Mouse (Mus musculus) T-helper 17 cell (primary cell): ENCODE measurements around the gene Bcl2l12.

ENCODE experiments used
- in situ Hi-C, 2 experiments: fragments of 300-600 bp; cut with MboI, MseI; formaldehyde crosslinking; loops; 1 replicate in 1 of 2; 2 replicates in 1 of 2; pipeline ENCODE4 v1.15.1; 2025; ENCODE audit warnings: high pct_unique_total_duplicates in 2 of 2

The Bcl2l12 gene

DNA sequence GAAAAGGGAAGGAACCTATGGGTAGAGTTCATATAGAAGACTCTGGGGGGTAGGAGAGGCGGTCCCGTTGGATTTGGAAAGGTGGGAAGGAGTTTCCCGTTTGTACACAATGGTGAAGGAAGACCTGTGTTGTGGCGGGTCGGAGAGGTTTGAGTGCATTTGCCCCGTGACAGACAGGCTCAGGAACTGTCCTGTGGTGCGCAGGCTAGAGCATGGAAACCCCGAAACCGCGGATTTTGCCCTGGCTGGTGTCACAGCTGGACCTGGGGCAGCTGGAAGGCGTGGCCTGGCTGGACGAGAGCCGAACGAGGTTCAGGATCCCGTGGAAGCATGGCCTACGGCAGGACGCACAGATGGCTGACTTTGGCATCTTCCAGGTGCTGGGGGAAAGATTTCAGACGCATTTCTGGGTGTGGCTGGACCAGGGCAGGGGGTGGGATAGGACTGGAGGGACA, at the start of gene Bcl2l12:
Gene Bcl2l12, minus strand, starts transcription at position 212 of the 455 bp plus-strand sequence.
- in situ Hi-C loops: no loop called here

DNA sequence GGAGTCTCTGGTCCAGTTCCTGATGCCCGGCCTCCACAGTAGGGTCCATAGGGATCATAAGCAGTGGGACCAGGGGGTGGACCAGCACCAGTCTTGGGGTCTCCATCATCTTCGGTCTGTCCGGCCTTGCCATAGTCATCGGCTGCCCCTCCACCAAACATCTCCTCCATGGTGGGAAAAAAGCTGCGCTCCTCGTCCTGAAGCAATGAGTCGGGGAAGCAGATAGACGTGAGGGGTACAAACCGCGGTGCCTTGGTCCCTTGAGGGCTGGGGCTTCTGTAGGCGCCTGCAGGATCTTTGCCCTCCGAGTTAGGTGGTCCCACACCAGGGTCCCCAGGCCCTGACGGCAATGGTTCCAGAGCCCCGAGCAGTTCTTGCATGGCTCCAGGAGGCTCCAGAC, 49.0 kb upstream of the Bcl2l12 start:
- in situ Hi-C loops: no loop called here

- in situ Hi-C loops: no loop called here
These were observed 48.4 kb upstream of the Bcl2l12 start for GRCm38 (mm10) chr7:45046853-45047350.

GRCm38 (mm10) chr7:45045741-45046140, 47.2 kb upstream of the Bcl2l12 start:
- in situ Hi-C loops: no loop called here

DNA sequence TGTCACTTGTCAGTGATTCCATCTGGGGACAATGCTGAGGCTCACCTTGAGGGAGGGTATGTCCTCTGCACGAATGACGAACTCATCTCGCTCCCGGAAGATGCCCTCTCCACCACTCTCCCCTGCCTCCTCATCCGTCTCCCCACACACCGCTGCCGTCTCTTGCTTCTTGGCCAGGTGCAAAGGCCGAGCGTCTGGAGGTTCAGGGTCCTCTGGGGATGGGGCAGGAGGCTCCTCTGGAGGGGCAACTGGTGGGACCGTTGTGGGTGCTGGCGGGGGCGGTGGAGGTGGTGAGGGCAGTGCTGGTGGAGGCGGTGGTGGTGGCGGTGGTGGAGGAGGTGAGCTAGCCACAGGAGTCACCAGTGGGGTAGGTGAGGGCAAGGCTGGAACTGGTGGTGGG, 44.8 kb upstream of the Bcl2l12 start:
- in situ Hi-C loops: no loop called here

DNA sequence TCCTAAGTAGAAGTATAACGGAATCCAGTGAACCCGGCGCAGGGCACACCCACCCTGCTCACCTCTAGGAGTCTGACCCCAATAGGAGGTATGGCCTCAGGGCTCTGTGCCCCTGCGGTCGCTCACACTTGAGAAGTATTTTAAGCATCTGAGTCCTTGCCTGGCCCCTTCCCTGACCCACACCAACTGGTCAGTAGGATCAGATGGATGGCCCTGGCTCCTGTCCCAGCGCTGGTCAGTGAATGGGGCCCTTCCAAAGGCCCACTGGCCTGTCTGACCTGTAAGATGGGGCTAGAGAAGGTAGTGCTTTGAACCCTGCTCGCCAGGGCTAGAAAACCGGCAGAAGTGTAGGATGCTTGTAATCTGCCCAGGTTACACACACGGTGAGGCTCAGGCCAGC, 42.3 kb upstream of the Bcl2l12 start:
- in situ Hi-C loops: no loop called here

DNA sequence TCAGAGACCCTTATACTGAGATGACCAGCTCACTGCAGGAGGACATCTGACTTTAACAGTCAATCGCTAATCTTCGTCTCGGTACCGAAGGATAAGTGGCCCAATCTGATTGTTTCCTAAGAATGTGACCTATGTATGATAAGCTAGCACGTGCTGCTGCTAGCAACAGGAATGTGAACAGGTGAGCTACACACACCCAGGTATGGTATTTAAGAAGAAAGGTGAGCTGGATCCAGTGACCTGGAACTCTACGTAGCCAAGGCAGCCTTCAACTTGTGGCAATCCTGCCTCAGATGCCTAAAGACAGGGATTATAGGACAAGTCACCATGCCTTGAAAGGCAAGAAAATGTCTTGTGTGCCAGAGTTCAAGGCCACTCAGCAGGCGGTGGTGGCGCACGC, 39.9 kb upstream of the Bcl2l12 start:
- in situ Hi-C loops: no loop called here

- in situ Hi-C loops: no loop called here
These were observed 39.3 kb upstream of the Bcl2l12 start for GRCm38 (mm10) chr7:45037720-45038361.

- in situ Hi-C loops: no loop called here
These were observed 38.2 kb upstream of the Bcl2l12 start for GRCm38 (mm10) chr7:45036702-45037101.

DNA sequence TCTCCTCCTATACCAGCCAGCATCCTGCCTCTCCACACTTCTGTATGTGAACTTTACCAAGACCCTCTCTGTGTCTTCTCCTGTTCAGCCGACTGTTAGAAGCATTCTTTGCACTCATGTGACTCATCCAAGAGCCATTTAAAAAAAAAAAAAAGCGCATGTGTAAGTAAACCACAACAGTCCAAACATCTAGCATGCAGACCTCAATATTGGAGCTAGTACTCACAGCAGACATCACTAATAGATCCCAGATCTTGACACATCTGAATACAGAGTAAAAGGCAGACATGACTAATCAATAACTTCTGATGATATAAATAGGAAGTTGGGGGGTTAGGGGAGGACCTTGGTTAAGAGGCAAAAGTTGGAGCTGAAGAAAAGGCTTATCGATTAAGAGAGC, 37.1 kb upstream of the Bcl2l12 start:
- in situ Hi-C loops: no loop called here

DNA sequence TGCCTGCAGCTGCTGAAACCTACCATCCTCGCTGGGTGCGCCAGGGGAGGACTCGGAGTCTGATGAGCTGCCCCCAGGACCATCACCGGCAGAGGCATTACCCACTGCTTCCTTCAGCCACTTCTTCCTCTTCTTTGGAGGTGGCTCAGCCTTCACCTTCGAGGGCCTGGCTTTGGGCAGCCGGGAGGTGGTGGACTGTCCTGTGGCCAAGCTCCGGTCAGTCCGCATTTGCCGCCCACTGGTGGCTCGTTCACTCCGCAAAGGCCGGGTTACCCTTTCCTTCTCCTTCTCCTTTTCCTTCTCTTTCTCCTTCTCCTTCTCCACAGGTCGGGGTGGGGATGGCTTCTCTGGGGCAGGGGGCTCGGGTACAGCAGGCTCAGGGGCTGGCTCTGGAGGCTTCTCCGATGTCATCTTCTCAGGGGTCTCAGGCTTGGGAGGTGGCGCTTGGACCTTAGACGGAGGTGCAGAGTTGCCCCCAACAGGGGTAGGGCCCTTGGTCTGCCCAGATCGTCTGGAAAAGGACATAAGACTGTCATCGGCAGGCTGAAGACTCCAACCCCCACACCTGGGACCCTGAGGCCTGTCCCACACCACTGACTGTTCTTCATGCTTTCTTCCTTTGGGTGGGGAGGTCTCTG, 35.3 kb upstream of the Bcl2l12 start:
- in situ Hi-C loops: no loop called here

GRCm38 (mm10) chr7:45030857-45031256, 32.3 kb upstream of the Bcl2l12 start:
- in situ Hi-C loops: no loop called here

GRCm38 (mm10) chr7:45029995-45030394, 31.5 kb upstream of the Bcl2l12 start:
- in situ Hi-C loops: loop anchor here in 1 of 2 experiments (5.0 kb wide), 1 partner anchor 32 kb away; the partner anchor contains the start of genes Nosip and Prrg2

GRCm38 (mm10) chr7:45028351-45028750, 29.8 kb upstream of the Bcl2l12 start:
- in situ Hi-C loops: loop anchor here in 1 of 2 experiments (5.0 kb wide), 1 partner anchor 34 kb away; the partner anchor contains the start of genes Nosip and Prrg2

- in situ Hi-C loops: loop anchor here in 1 of 2 experiments (5.0 kb wide), 1 partner anchor 35 kb away; the partner anchor contains the start of genes Nosip and Prrg2
These were observed 29.2 kb upstream of the Bcl2l12 start for GRCm38 (mm10) chr7:45027761-45028160.

DNA sequence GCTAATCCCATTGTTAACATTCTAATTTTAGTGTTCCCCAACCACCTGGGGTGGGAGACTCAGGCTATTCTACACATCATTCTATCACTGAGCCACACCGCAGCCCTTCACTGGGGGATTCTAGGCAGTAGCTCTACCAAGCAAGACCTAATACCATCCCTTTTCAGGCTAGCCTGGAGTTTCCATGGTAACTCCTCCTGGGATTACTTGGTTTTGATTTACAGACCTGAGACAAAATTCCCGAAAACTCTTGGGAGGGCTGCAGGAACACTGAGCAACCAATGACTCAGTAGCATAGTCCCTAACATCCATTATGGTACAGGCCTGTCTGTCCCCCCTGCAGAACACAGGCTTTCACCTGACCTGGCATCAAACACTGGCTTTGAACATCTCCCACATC, 27.7 kb upstream of the Bcl2l12 start:
- in situ Hi-C loops: loop anchor here in 1 of 2 experiments (5.0 kb wide), 1 partner anchor 36 kb away; the partner anchor contains the start of genes Nosip and Prrg2

- in situ Hi-C loops: loop anchor here in 1 of 2 experiments (5.0 kb wide), 1 partner anchor 37 kb away; the partner anchor contains the start of genes Nosip and Prrg2
These were observed 27.2 kb upstream of the Bcl2l12 start for GRCm38 (mm10) chr7:45025601-45026220.

DNA sequence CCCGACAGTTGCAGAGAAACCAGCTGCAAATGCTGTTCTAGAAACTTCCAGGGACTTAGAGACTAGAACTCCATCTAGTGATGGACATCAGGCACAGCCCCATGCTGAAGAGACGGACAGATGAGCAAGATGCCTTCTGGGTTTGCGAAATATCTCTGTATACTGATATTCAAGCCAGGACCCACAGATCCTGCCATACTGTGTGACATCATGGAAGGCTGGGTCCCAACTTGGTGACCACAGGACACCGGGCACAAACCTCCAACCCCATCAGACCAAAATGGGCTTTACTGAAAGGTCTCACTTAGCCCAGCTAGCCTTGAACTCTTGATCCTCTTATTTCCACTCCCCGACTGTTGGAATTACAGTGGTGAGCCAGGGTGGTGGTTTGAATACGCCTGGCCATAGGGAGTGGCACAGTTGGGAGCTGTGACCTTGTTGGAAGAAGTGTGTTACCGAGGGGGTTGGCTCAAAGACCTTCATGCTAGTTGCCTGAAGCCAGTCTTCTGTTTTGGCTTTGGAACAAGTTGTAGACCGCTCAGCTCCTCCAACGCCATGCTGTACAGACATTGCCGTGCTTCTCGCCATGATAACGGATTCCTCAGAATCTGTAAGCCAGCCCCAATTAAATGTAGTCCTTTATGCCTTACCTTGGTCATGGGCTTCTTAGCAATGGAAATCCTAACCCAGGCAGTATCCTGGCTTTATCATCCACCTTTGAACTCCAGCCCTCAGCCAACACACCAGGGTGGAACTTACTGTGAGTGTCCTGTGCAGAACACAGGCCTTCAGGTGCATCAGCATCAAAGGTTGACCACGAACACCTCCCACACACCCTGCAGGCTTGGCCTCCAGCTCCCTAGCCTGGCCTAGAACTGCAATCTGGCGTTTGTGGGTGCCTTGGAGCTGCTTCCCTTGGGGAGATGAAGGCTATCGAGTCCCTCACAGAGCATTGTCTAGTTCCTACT, 26.1 kb upstream of the Bcl2l12 start:
- in situ Hi-C loops: loop anchor here (5.0 to 25.0 kb wide), 3 partner anchors 38 to 1813 kb away; partner anchors contain the start of genes Ldha (in 2 of the 2), Nosip (in 1 of the 2) and Prrg2 (in 1 of the 2)

GRCm38 (mm10) chr7:45023711-45024110, 25.2 kb upstream of the Bcl2l12 start:
- in situ Hi-C loops: loop anchor here (5.0 to 25.0 kb wide), 2 partner anchors 44 to 1814 kb away; partner anchors contain the start of gene Ldha (in 2 of the 2)

- in situ Hi-C loops: loop anchor here (5.0 to 25.0 kb wide), 2 partner anchors 47 to 1817 kb away; partner anchors contain the start of gene Ldha (in 2 of the 2)
These were observed 21.7 kb upstream of the Bcl2l12 start for GRCm38 (mm10) chr7:45020225-45020624.
